Mouse (Mus musculus) lung, embryonic 16.5 days (tissue): ENCODE measurements around the gene Gars. TPM values are rescaled to one million over a fixed set of nuclear protein-coding genes. Genes with fewer than 3 reads are reported as not detected.

Source experiments
- ATAC-seq: fragments of 200-750 bp; cut with Nextera tagmentation; 2 replicates; pipeline ENCODE4 v1.8.0; 2017; ENCODE audit warnings: low read depth, mild to moderate bottlenecking, moderate library complexity
- H3K27ac ChIP-seq: fragments of 300-500 bp; sonication (generic); 2 replicates; pipeline ENCODE4 v1.5.1; 2014; ENCODE audit warnings: mild to moderate bottlenecking, control low read depth, low read length
- H3K27me3 ChIP-seq: fragments of 300-500 bp; sonication (generic); 2 replicates; pipeline ENCODE4 v1.6.1; 2014; ENCODE audit warnings: low read depth, low read length, mixed read lengths; ENCODE audit not compliant: control insufficient read depth, insufficient read depth
- H3K36me3 ChIP-seq: fragments of 300-500 bp; sonication (generic); 2 replicates; pipeline ENCODE4 v1.6.1; 2014; ENCODE audit warnings: low read length; ENCODE audit not compliant: control insufficient read depth, insufficient read depth
- H3K4me1 ChIP-seq: fragments of 300-500 bp; sonication (generic); replicated peaks from 2 replicates; pipeline ENCODE4 v1.6.1; 2014; ENCODE audit warnings: low read length, mixed read lengths; ENCODE audit not compliant: control insufficient read depth, insufficient read depth
- H3K4me2 ChIP-seq: fragments of 300-500 bp; sonication (generic); 2 replicates; pipeline ENCODE4 v1.6.1; 2014; ENCODE audit warnings: low read depth, low read length, control low read depth
- H3K4me3 ChIP-seq: fragments of 300-500 bp; sonication (generic); 2 replicates; pipeline ENCODE4 v1.5.1; 2014; ENCODE audit warnings: mild to moderate bottlenecking, low read length, control low read depth
- H3K9ac ChIP-seq: fragments of 300-500 bp; sonication (generic); 2 replicates; pipeline ENCODE4 v1.6.1; 2014; ENCODE audit warnings: low read length, control low read depth
- H3K9me3 ChIP-seq: fragments of 300-500 bp; sonication (generic); 2 replicates; pipeline ENCODE4 v1.6.1; 2016; ENCODE audit warnings: low read length; ENCODE audit not compliant: control insufficient read depth
- WGBS: fragments of 180-500 bp; shearing (Covaris S2); extraction: QIAGEN DNeasy Blood & Tissue Kit; methylation state at CpG from one replicate; pipeline ENCODE4 v1.1.7; 2014; 5-methylcytosine and 5-hydroxymethylcytosine counted together
- polyA plus RNA-seq: library from polyadenylated mRNA; unstranded; fragments of >200 nt; fragmentation: Nextera tagmentation; extraction: Ambion mirVana; gene quantifications from 2 replicates; pipeline ENCODE4 v1.2.1, GENCODE M21; 2015

Gars gene
- polyA plus RNA-seq, 1 experiment from 2014 or later: 122 TPM

GRCm38 (mm10) chr6:55045326-55045725 lies 7.5 kb downstream of the Gars start:
- H3K36me3 ChIP-seq: peaks cover 5% of the 10 kb centered on the region; the same call in 1 of the 2 replicates
- H3K9ac ChIP-seq: no peak overlapping the region
- WGBS: 58% methylated on average over 1 of the region's 1 CpGs
- H3K27me3 ChIP-seq: no peaks in the 10 kb centered on the region
- no peak overlapping the region for H3K4me2 ChIP-seq
- peaks cover 2% of the 10 kb centered on the region; the same call in 1 of the 2 replicates for H3K4me1 ChIP-seq
- ATAC-seq: no peak
- no peak overlapping the region for H3K27ac ChIP-seq
- H3K9me3 ChIP-seq: no peaks in the 10 kb centered on the region
- no peak overlapping the region for H3K4me3 ChIP-seq

GRCm38 (mm10) chr6:55049186-55049585 lies 11.4 kb downstream of the Gars start:
- no peak overlapping the region for H3K27ac ChIP-seq
- no peak overlapping the region for H3K4me2 ChIP-seq
- peaks cover 2% of the 10 kb centered on the region; the same call in 1 of the 2 replicates for H3K4me1 ChIP-seq
- 97% methylated on average over 9 of the region's 10 CpGs for WGBS
- no peak overlapping the region for H3K9ac ChIP-seq
- ATAC-seq: no peak
- H3K9me3 ChIP-seq: no peaks in the 10 kb centered on the region
- H3K36me3 ChIP-seq: peaks cover 24% of the 10 kb centered on the region
- H3K27me3 ChIP-seq: no peaks in the 10 kb centered on the region
- H3K4me3 ChIP-seq: no peak overlapping the region

- no peak overlapping the region for H3K4me3 ChIP-seq
- no peak overlapping the region for H3K27ac ChIP-seq
- H3K9ac ChIP-seq: no peak overlapping the region
- H3K4me1 ChIP-seq: no peaks in the 10 kb centered on the region
- H3K9me3 ChIP-seq: no peaks in the 10 kb centered on the region
- peaks cover 27% of the 10 kb centered on the region for H3K36me3 ChIP-seq
- H3K27me3 ChIP-seq: no peaks in the 10 kb centered on the region
- 93% methylated on average over 4 of the region's 4 CpGs for whole genome bisulfite sequencing
- no peak for ATAC-seq
- no peak overlapping the region for H3K4me2 ChIP-seq
Observed at GRCm38 (mm10) chr6:55054491-55054890, 16.7 kb downstream of the Gars start.

- Histone ChIP-seq H3K27me3 (no peaks in the 10 kb centered on the region), H3K9ac (no peak overlapping the region), H3K4me3 (no peak overlapping the region), H3K36me3 (peaks cover 21% of the 10 kb centered on the region), H3K27ac (no peak overlapping the region), H3K4me1 (no peaks in the 10 kb centered on the region), H3K9me3 (no peaks in the 10 kb centered on the region), H3K4me2 (no peak overlapping the region)
- WGBS: 90% methylated on average over 3 of the region's 3 CpGs
- ATAC-seq: no peak
Observed at GRCm38 (mm10) chr6:55057427-55057826, 19.6 kb downstream of the Gars start.

GRCm38 (mm10) chr6:55060241-55060825 lies 22.5 kb downstream of the Gars start:
- Histone ChIP-seq H3K27ac (no peak overlapping the region), H3K27me3 (no peaks in the 10 kb centered on the region), H3K9me3 (no peaks in the 10 kb centered on the region), H3K4me1 (no peaks in the 10 kb centered on the region), H3K4me3 (no peak overlapping the region), H3K36me3 (peaks cover 22% of the 10 kb centered on the region), H3K4me2 (no peak overlapping the region), H3K9ac (no peak overlapping the region)
- 87% methylated on average over 7 of the region's 7 CpGs for WGBS
- ATAC-seq: no peak

- no peaks in the 10 kb centered on the region for H3K4me1 ChIP-seq
- no peak overlapping the region for H3K4me2 ChIP-seq
- H3K9ac ChIP-seq: no peak overlapping the region
- WGBS: 90% methylated on average over 11 of the region's 11 CpGs
- no peak overlapping the region for H3K27ac ChIP-seq
- H3K27me3 ChIP-seq: no peaks in the 10 kb centered on the region
- no peak overlapping the region for H3K4me3 ChIP-seq
- H3K36me3 ChIP-seq: peaks cover 29% of the 10 kb centered on the region
- no peaks in the 10 kb centered on the region for H3K9me3 ChIP-seq
- ATAC-seq: no peak
Observed at GRCm38 (mm10) chr6:55061328-55061727, 23.5 kb downstream of the Gars start.

GRCm38 (mm10) chr6:55062200-55062599 lies 24.4 kb downstream of the Gars start:
- H3K4me3 ChIP-seq: no peak overlapping the region
- no peak overlapping the region for H3K27ac ChIP-seq
- no peak for ATAC-seq
- no peaks in the 10 kb centered on the region for H3K9me3 ChIP-seq
- peaks cover 28% of the 10 kb centered on the region for H3K36me3 ChIP-seq
- WGBS: 87% methylated on average over 5 of the region's 5 CpGs
- H3K4me1 ChIP-seq: no peaks in the 10 kb centered on the region
- H3K27me3 ChIP-seq: no peaks in the 10 kb centered on the region
- H3K4me2 ChIP-seq: no peak overlapping the region
- H3K9ac ChIP-seq: no peak overlapping the region

GRCm38 (mm10) chr6:55063793-55064476 lies 26.1 kb downstream of the Gars start:
- 83% methylated on average over 9 of the region's 9 CpGs for WGBS
- Histone ChIP-seq H3K4me2 (no peak overlapping the region), H3K36me3 (peaks cover 34% of the 10 kb centered on the region), H3K9ac (no peak overlapping the region), H3K9me3 (no peaks in the 10 kb centered on the region), H3K27ac (no peak overlapping the region), H3K27me3 (no peaks in the 10 kb centered on the region), H3K4me3 (no peak overlapping the region), H3K4me1 (no peaks in the 10 kb centered on the region)
- no peak for ATAC-seq

GRCm38 (mm10) chr6:55064477-55064827 lies 26.6 kb downstream of the Gars start:
- Histone ChIP-seq H3K9ac (no peak overlapping the region), H3K27ac (no peak overlapping the region)
- 83% methylated on average over 7 of the region's 7 CpGs for WGBS

More at GRCm38 (mm10) chr6:55064477-55064827, 26.6 kb downstream of the Gars start:
- Histone ChIP-seq H3K4me1 (no peaks in the 10 kb centered on the region), H3K4me3 (no peak overlapping the region), H3K36me3 (peaks cover 36% of the 10 kb centered on the region), H3K4me2 (no peak overlapping the region), H3K9me3 (no peaks in the 10 kb centered on the region), H3K27me3 (no peaks in the 10 kb centered on the region)
- ATAC-seq: no peak
